Mouse (Mus musculus): ENCODE measurements around the gene Ccin. TPM values are rescaled to one million over a fixed set of nuclear protein-coding genes. Genes with fewer than 3 reads are reported as not detected.

Ccin gene
- polyA plus RNA-seq (2017; shearing (Covaris generic)): not detected

DNA sequence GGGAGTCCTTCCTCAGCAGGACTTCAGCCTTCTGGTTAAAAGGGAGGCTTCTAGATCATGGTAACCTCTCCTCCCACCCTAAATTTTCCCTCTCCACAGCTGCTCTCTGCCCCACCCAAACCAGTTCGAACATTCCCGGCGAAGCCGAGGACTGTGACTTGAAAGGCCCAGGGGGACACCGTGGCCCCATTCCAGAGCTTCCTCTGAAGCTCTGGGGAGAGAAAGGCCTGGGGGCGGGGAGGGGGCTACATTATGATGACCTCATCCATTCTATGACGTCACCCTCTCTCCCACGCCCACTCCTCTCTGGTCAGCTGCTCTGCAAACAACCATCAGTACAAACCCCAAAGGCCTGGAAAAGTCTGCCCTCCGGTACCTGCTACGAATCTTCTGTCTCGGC, at the start of gene Ccin:
Gene Ccin (plus strand): TSS at position 303 of the 400 bp plus-strand sequence.

DNA sequence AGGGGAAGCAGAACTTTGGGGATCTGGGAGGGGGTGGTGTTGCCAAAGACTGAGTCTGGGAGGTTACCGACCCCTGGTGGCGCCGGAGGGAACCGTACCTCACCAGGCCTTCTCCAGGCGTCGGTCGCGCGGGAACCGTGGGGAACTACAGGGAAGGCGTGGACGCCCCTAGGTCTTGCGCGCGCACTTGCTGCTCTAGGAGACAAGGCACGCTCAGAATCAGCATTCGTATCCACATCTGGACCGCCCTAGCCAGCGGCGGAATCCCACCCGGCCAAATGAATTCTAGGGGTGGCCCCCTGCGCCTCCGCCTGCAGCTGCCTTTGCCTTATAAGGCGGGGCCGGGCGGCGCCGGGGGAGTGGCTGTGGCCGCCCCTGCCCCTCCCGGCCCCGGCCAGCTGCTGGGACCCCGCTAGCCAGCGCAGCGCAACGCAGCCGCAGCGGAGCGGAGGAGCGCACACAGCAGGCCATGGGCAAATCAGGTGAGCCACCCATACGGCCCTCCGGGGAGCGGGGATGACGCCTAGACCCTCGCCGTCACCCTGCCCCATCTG, 25.9 kb upstream of the Ccin start, which contains the start of gene Glipr2:
Gene Glipr2 (plus strand): TSS at position 110 of the 554 bp plus-strand sequence.

DNA sequence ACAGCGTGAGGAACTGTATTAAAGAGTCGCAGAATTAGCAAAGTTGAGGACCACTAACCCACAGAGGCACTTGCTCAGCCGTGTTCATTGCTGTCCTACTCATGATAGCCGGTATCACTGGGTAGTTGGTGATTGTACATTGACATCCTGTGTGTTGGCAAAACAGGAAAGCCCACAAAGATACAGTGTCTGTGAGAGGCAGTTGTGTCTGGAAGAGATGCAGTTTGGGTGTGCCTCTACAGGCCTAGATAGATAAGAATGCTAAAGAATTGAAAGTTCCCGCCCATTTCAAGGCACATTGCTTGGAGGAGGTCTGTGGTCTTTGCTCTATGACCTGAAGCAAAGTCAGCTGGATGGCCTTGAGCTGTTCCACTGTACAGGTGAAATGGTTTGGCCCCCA, 20.8 kb downstream of the Ccin start, which contains the start of gene Clta:
Gene Clta (plus strand): TSS at position 327 of the 400 bp plus-strand sequence.

Other genes starting within 250 kb of the Ccin start
- not detected for gene Olfr159, start 212.5 kb upstream of the Ccin start, polyA plus RNA-seq (2017; shearing (Covaris generic))
- under 1 TPM; 0.08 to 0.32 TPM for gene Olfr156, start 159.6 kb upstream of the Ccin start, polyA plus RNA-seq (2017; shearing (Covaris generic))
- 1 to 10 TPM in 1 of 2 experiments, under 1 TPM in 1; 0.19 to 1.4 TPM for gene Olfr157, start 143.3 kb upstream of the Ccin start, polyA plus RNA-seq (2017; shearing (Covaris generic))
- under 1 TPM; 0.43 to 0.98 TPM for gene Olfr155, start 131.9 kb upstream of the Ccin start, polyA plus RNA-seq (2017; shearing (Covaris generic))
- 1 to 10 TPM; 4.8 to 7.1 TPM for gene Reck, start 108.0 kb upstream of the Ccin start, polyA plus RNA-seq (2017; shearing (Covaris generic))
- gene Glipr2, start 26.1 kb upstream of the Ccin start, polyA plus RNA-seq (2017; shearing (Covaris generic)): 100 to 1,000 TPM; 181 to 284 TPM
- 100 to 1,000 TPM; 154 to 183 TPM for gene Clta, start 21.0 kb downstream of the Ccin start, polyA plus RNA-seq (2017; shearing (Covaris generic))
- gene Gne, start 100.7 kb downstream of the Ccin start, polyA plus RNA-seq (2017; shearing (Covaris generic)): 10 to 100 TPM; 60.5 to 63.1 TPM

All from inflammation-experienced regulatory T-cells (primary cell).